Mouse (Mus musculus): ENCODE measurements around the gene Xkr7. TPM values are rescaled to one million over a fixed set of nuclear protein-coding genes. Genes with fewer than 3 reads are reported as not detected.

The Xkr7 gene
- total and polyA plus RNA-seq, 2 experiments from 2014 or later, result 0.76 to 21.9 TPM

GRCm38 (mm10) chr2:153019355-153019754, 12.3 kb upstream of the Xkr7 start:
- H3K27me3 ChIP-seq (ENCODE audit: insufficient read depth, low read length), result no peaks in the 10 kb centered on the region
- H3K4me1 ChIP-seq (ENCODE audit: insufficient read depth), result peaks cover 3% of the 10 kb centered on the region; the same call in 1 of the 2 replicates

GRCm38 (mm10) chr2:153021163-153021562, 10.5 kb upstream of the Xkr7 start:
- no peaks in the 10 kb centered on the region for H3K4me1 ChIP-seq (ENCODE audit: insufficient read depth)
- no peak overlapping the region for H3K9ac ChIP-seq
- DNase-seq (no peak), ATAC-seq (no peak)
- no peaks in the 10 kb centered on the region for H3K9me3 ChIP-seq (ENCODE audit: low read length)
- no peak for TF ChIP-seq CTCF (IDR thresholded peaks at IDR 0.05; ENCODE audit: low read depth)
- no peak overlapping the region for H3K4me2 ChIP-seq (ENCODE audit: low read depth)
- no peaks in the 10 kb centered on the region for H3K36me3 ChIP-seq (ENCODE audit: insufficient read depth)
- no peaks in the 10 kb centered on the region for H3K27me3 ChIP-seq (ENCODE audit: insufficient read depth, low read length)
- no peak overlapping the region for H3K27ac ChIP-seq (ENCODE audit: low read depth, low read length)
- WGBS, result 51% methylated on average over 3 of the region's 3 CpGs
- H3K4me3 ChIP-seq (ENCODE audit: low read depth, low read length), result no peak overlapping the region

More at GRCm38 (mm10) chr2:153019355-153019754, 12.3 kb upstream of the Xkr7 start:
- Histone ChIP-seq H3K27ac (ENCODE audit: low read depth, low read length) (no peak overlapping the region), H3K9me3 (ENCODE audit: low read length) (no peaks in the 10 kb centered on the region), H3K4me3 (ENCODE audit: low read depth, low read length) (no peak overlapping the region), H3K36me3 (ENCODE audit: insufficient read depth) (no peaks in the 10 kb centered on the region), H3K4me2 (ENCODE audit: low read depth) (no peak overlapping the region), H3K9ac (no peak overlapping the region)
- no peak for TF ChIP-seq CTCF (IDR thresholded peaks at IDR 0.05; ENCODE audit: low read depth)
- DNase-seq, result no peak
- WGBS, result 72% methylated on average over 3 of the region's 3 CpGs
- ATAC-seq, result no peak

GRCm38 (mm10) chr2:153022855-153023254, 8.8 kb upstream of the Xkr7 start:
- no peak for ATAC-seq
- Histone ChIP-seq H3K4me2 (ENCODE audit: low read depth) (no peak overlapping the region), H3K36me3 (ENCODE audit: insufficient read depth) (no peaks in the 10 kb centered on the region), H3K27me3 (ENCODE audit: insufficient read depth, low read length) (no peaks in the 10 kb centered on the region), H3K9me3 (ENCODE audit: low read length) (no peaks in the 10 kb centered on the region), H3K4me1 (ENCODE audit: insufficient read depth) (no peaks in the 10 kb centered on the region), H3K4me3 (ENCODE audit: low read depth, low read length) (no peak overlapping the region), H3K9ac (no peak overlapping the region), H3K27ac (ENCODE audit: low read depth, low read length) (no peak overlapping the region)
- no peak for TF ChIP-seq CTCF (IDR thresholded peaks at IDR 0.05; ENCODE audit: low read depth)
- 51% methylated on average over 4 of the region's 4 CpGs for WGBS
- DNase-seq, result no peak

GRCm38 (mm10) chr2:153026052-153026451, 5.6 kb upstream of the Xkr7 start:
- Histone ChIP-seq H3K4me3 (ENCODE audit: low read depth, low read length) (no peak overlapping the region), H3K27me3 (ENCODE audit: insufficient read depth, low read length) (no peaks in the 10 kb centered on the region), H3K27ac (ENCODE audit: low read depth, low read length) (no peak overlapping the region), H3K9me3 (ENCODE audit: low read length) (no peaks in the 10 kb centered on the region), H3K36me3 (ENCODE audit: insufficient read depth) (no peaks in the 10 kb centered on the region), H3K9ac (no peak overlapping the region), H3K4me1 (ENCODE audit: insufficient read depth) (no peaks in the 10 kb centered on the region), H3K4me2 (ENCODE audit: low read depth) (no peak overlapping the region)
- ATAC-seq, result no peak
- WGBS, result 82% methylated on average over 7 of the region's 7 CpGs
- DNase-seq, result no peak
- no peak for TF ChIP-seq CTCF (IDR thresholded peaks at IDR 0.05; ENCODE audit: low read depth)

- no peak for ATAC-seq
- no peak for TF ChIP-seq CTCF (IDR thresholded peaks at IDR 0.05; ENCODE audit: low read depth)
- DNase-seq, result no peak
- H3K9me3 ChIP-seq (ENCODE audit: low read length), result no peaks in the 10 kb centered on the region
- H3K27ac ChIP-seq (ENCODE audit: low read depth, low read length), result no peak overlapping the region
- H3K4me2 ChIP-seq (ENCODE audit: low read depth), result no peak overlapping the region
- no peak overlapping the region for H3K4me3 ChIP-seq (ENCODE audit: low read depth, low read length)
- H3K4me1 ChIP-seq (ENCODE audit: insufficient read depth), result no peaks in the 10 kb centered on the region
- no peaks in the 10 kb centered on the region for H3K36me3 ChIP-seq (ENCODE audit: insufficient read depth)
- 65% methylated on average over 4 of the region's 4 CpGs for WGBS
- H3K9ac ChIP-seq, result no peak overlapping the region
- H3K27me3 ChIP-seq (ENCODE audit: insufficient read depth, low read length), result no peaks in the 10 kb centered on the region
These were observed 4.2 kb upstream of the Xkr7 start for GRCm38 (mm10) chr2:153027501-153027900.

DNA sequence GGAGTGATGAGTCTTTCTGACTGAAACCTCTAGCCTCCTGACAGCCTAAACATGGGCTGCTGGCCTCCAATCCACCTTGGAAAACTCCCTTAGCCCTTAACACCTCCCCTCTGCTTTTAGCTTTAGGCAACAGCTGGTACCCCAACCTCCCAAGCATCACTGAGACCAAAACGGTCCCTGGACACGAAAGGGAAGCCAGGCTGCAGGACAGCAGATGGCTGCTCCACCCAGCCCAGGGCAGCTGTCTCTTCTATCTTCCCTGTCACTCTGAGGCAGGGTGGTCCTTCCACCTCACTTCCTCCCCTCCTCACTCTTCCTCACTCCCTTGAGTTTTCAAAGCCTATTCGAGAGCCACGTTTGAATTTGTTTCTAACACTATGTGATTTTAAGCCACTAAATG, 1.2 kb upstream of the Xkr7 start:
- H3K36me3 ChIP-seq (ENCODE audit: insufficient read depth), result no peaks in the 10 kb centered on the region
- 22% methylated on average over 4 of the region's 4 CpGs for WGBS
- no peak overlapping the region for H3K9ac ChIP-seq
- peaks cover 23% of the 10 kb centered on the region for H3K4me1 ChIP-seq (ENCODE audit: insufficient read depth)
- H3K9me3 ChIP-seq (ENCODE audit: low read length), result no peaks in the 10 kb centered on the region
- DNase-seq (no peak), ATAC-seq (no peak)
- H3K27me3 ChIP-seq (ENCODE audit: insufficient read depth, low read length), result no peaks in the 10 kb centered on the region
- H3K27ac ChIP-seq (ENCODE audit: low read depth, low read length), result no peak overlapping the region
- no peak overlapping the region for H3K4me3 ChIP-seq (ENCODE audit: low read depth, low read length)
- no peak for TF ChIP-seq CTCF (IDR thresholded peaks at IDR 0.05; ENCODE audit: low read depth)
- H3K4me2 ChIP-seq (ENCODE audit: low read depth), result no peak overlapping the region

- no peak for TF ChIP-seq CTCF (IDR thresholded peaks at IDR 0.05; ENCODE audit: low read depth)
- peak overlapping the region; percentile 78 for H3K9ac ChIP-seq
- peak; percentile 70 for DNase-seq
- no peaks in the 10 kb centered on the region for H3K36me3 ChIP-seq (ENCODE audit: insufficient read depth)
- H3K4me1 ChIP-seq (ENCODE audit: insufficient read depth), result peaks cover 23% of the 10 kb centered on the region
- H3K4me2 ChIP-seq (ENCODE audit: low read depth), result peak overlapping the region; percentile 85
- H3K9me3 ChIP-seq (ENCODE audit: low read length), result no peaks in the 10 kb centered on the region
- H3K27ac ChIP-seq (ENCODE audit: low read depth, low read length), result peak overlapping the region; percentile 82
- WGBS, result under 1% methylated on average over 50 of the region's 58 CpGs
- ATAC-seq, result peak; percentile 56
- H3K4me3 ChIP-seq (ENCODE audit: low read depth, low read length), result peak overlapping the region; percentile 72
- no peaks in the 10 kb centered on the region for H3K27me3 ChIP-seq (ENCODE audit: insufficient read depth, low read length)
These were observed 611 bp downstream of the Xkr7 start for GRCm38 (mm10) chr2:153032083-153032842.
